Mouse (Mus musculus) liver, embryonic 12.5 days (tissue): ENCODE measurements at regions not wholly inside any gene's neighbourhood (a gene's known extent, or its start where the extent isn't known, plus 50 kb on each side); places are given as distances from the start of the nearest gene placed in this dataset.

ENCODE experiments used
- ATAC-seq: fragments of 200-750 bp; cut with Nextera tagmentation; 2 replicates; pipeline ENCODE4 v1.8.0; 2017; ENCODE audit warnings: moderate number of reproducible peaks, mild to moderate bottlenecking, moderate library complexity
- H3K27ac ChIP-seq: fragments of 300-500 bp; sonication (generic); 2 replicates; pipeline ENCODE4 v1.5.1; 2016; ENCODE audit warnings: mild to moderate bottlenecking
- H3K27me3 ChIP-seq: fragments of 300-500 bp; sonication (generic); replicated peaks from 2 replicates; pipeline ENCODE4 v1.6.1; 2016; ENCODE audit warnings: mild to moderate bottlenecking, moderate library complexity
- H3K36me3 ChIP-seq: fragments of 300-500 bp; sonication (generic); 2 replicates; pipeline ENCODE4 v1.6.1; 2016; ENCODE audit warnings: mild to moderate bottlenecking, moderate library complexity
- H3K4me1 ChIP-seq: fragments of 300-500 bp; sonication (generic); 2 replicates; pipeline ENCODE4 v1.6.1; 2016
- H3K4me2 ChIP-seq: fragments of 300-500 bp; sonication (generic); 2 replicates; pipeline ENCODE4 v1.6.1; 2016; ENCODE audit warnings: mild to moderate bottlenecking, moderate library complexity
- H3K4me3 ChIP-seq: fragments of 300-500 bp; sonication (generic); 2 replicates; pipeline ENCODE4 v1.5.1; 2016; ENCODE audit warnings: mild to moderate bottlenecking, moderate library complexity
- H3K9ac ChIP-seq: fragments of 300-500 bp; sonication (generic); 2 replicates; pipeline ENCODE4 v1.6.1; 2016; ENCODE audit warnings: mild to moderate bottlenecking, moderate library complexity
- H3K9me3 ChIP-seq: fragments of 300-500 bp; sonication (generic); replicated peaks from 2 replicates; pipeline ENCODE4 v1.6.1; 2016; ENCODE audit warnings: mild to moderate bottlenecking, moderate library complexity
- WGBS: fragments of 180-500 bp; shearing (Covaris S2); methylation state at CpG from one replicate; pipeline ENCODE4 v1.1.7; 2016; ENCODE audit not compliant: insufficient replicate concordance; 5-methylcytosine and 5-hydroxymethylcytosine counted together

GRCm38 (mm10) chr17:72674658-72675057, 70.2 kb upstream of the Alk start:
- H3K4me1 ChIP-seq: no peaks in the 10 kb centered on the region
- 74% methylated on average over 4 of the region's 4 CpGs for WGBS
- H3K4me3 ChIP-seq: no peak overlapping the region
- no peaks in the 10 kb centered on the region for H3K27me3 ChIP-seq
- H3K4me2 ChIP-seq: no peak overlapping the region
- H3K9me3 ChIP-seq: no peaks in the 10 kb centered on the region; the same call in 1 of the 2 replicates
- no peak overlapping the region for H3K9ac ChIP-seq
- H3K27ac ChIP-seq: no peak overlapping the region
- no peak for ATAC-seq
- no peaks in the 10 kb centered on the region for H3K36me3 ChIP-seq

- no peak overlapping the region for H3K9ac ChIP-seq
- 40% methylated on average over 3 of the region's 3 CpGs for WGBS
- no peaks in the 10 kb centered on the region for H3K4me1 ChIP-seq
- no peaks in the 10 kb centered on the region for H3K27me3 ChIP-seq
- no peak for ATAC-seq
- H3K4me3 ChIP-seq: no peak overlapping the region
- no peaks in the 10 kb centered on the region for H3K36me3 ChIP-seq
- no peak overlapping the region for H3K4me2 ChIP-seq
- no peaks in the 10 kb centered on the region; the same call in 1 of the 2 replicates for H3K9me3 ChIP-seq
- H3K27ac ChIP-seq: no peak overlapping the region
These were observed 67.6 kb upstream of the Alk start for GRCm38 (mm10) chr17:72672010-72672409.

GRCm38 (mm10) chr17:72666961-72667360, 62.5 kb upstream of the Alk start:
- H3K9ac ChIP-seq: no peak overlapping the region
- no peaks in the 10 kb centered on the region for H3K4me1 ChIP-seq
- H3K9me3 ChIP-seq: no peaks in the 10 kb centered on the region; the same call in 1 of the 2 replicates
- H3K27me3 ChIP-seq: no peaks in the 10 kb centered on the region
- H3K4me3 ChIP-seq: no peak overlapping the region
- ATAC-seq: no peak
- 46% methylated on average over 2 of the region's 2 CpGs for WGBS
- H3K36me3 ChIP-seq: no peaks in the 10 kb centered on the region
- H3K27ac ChIP-seq: no peak overlapping the region
- H3K4me2 ChIP-seq: no peak overlapping the region

- Histone ChIP-seq H3K27ac (no peak overlapping the region), H3K4me2 (no peak overlapping the region), H3K4me3 (no peak overlapping the region), H3K9me3 (no peaks in the 10 kb centered on the region), H3K9ac (no peak overlapping the region), H3K36me3 (no peaks in the 10 kb centered on the region), H3K27me3 (no peaks in the 10 kb centered on the region), H3K4me1 (no peaks in the 10 kb centered on the region)
- 27% methylated on average over 2 of the region's 2 CpGs for WGBS
- ATAC-seq: no peak
These were observed 57.3 kb upstream of the Alk start for GRCm38 (mm10) chr17:72661678-72662077.

GRCm38 (mm10) chr17:72658744-72659143, 54.3 kb upstream of the Alk start:
- Histone ChIP-seq H3K9ac (no peak overlapping the region), H3K9me3 (no peaks in the 10 kb centered on the region), H3K27me3 (no peaks in the 10 kb centered on the region), H3K27ac (no peak overlapping the region), H3K4me1 (no peaks in the 10 kb centered on the region), H3K36me3 (no peaks in the 10 kb centered on the region), H3K4me2 (no peak overlapping the region), H3K4me3 (no peak overlapping the region)
- 21% methylated on average over 6 of the region's 6 CpGs for WGBS
- ATAC-seq: no peak

GRCm38 (mm10) chr17:72657826-72658225, 53.4 kb upstream of the Alk start:
- H3K27me3 ChIP-seq: no peaks in the 10 kb centered on the region
- 59% methylated on average over 8 of the region's 8 CpGs for WGBS
- no peak overlapping the region for H3K27ac ChIP-seq
- no peaks in the 10 kb centered on the region for H3K4me1 ChIP-seq
- no peaks in the 10 kb centered on the region for H3K9me3 ChIP-seq
- H3K36me3 ChIP-seq: no peaks in the 10 kb centered on the region
- H3K9ac ChIP-seq: no peak overlapping the region
- ATAC-seq: no peak
- no peak overlapping the region for H3K4me2 ChIP-seq
- no peak overlapping the region for H3K4me3 ChIP-seq
